Mouse (Mus musculus): ENCODE results near the gene Slc17a7.

GRCm38 (mm10) chr7:45183672-45184071 is 19.9 kb downstream of the Slc17a7 start:
- TF ChIP-seq POLR2A (IDR thresholded peaks at IDR 0.05; ENCODE audit: insufficient read depth, low read length) (no peak), CTCF (IDR thresholded peaks at IDR 0.05; ENCODE audit: low read depth, low read length) (no peak)
